Mouse (Mus musculus) hindbrain, embryonic 13.5 days (tissue): ENCODE data around the gene Bmp8b. TPM values are rescaled to one million over a fixed set of nuclear protein-coding genes. Genes with fewer than 3 reads are reported as not detected.
"Not testable (repeated sequence)": the region's sequence is repeated elsewhere in the genome, so short reads cannot be mapped to it uniquely, and the experiment has no call there.

Experiments
- ATAC-seq: fragments of 200-750 bp; cut with Nextera tagmentation; 2 replicates; pipeline ENCODE4 v1.8.0; 2017; ENCODE audit warnings: moderate TSS enrichment; ENCODE audit not compliant: low FRiP score
- H3K27ac ChIP-seq: fragments of 300-500 bp; sonication (generic); 2 replicates; pipeline ENCODE4 v1.5.1; 2015; ENCODE audit warnings: inconsistent platforms, mild to moderate bottlenecking, moderate library complexity
- H3K27me3 ChIP-seq: fragments of 300-500 bp; sonication (generic); 2 replicates; pipeline ENCODE4 v1.6.1; 2015; ENCODE audit warnings: mild to moderate bottlenecking, inconsistent platforms
- H3K36me3 ChIP-seq: fragments of 300-500 bp; sonication (generic); 2 replicates; pipeline ENCODE4 v1.6.1; 2015; ENCODE audit warnings: mild to moderate bottlenecking, inconsistent platforms
- H3K4me1 ChIP-seq: fragments of 300-500 bp; sonication (generic); replicated peaks from 2 replicates; pipeline ENCODE4 v1.6.1; 2015; ENCODE audit warnings: inconsistent platforms
- H3K4me2 ChIP-seq: fragments of 300-500 bp; sonication (generic); 2 replicates; pipeline ENCODE4 v1.6.1; 2015; ENCODE audit warnings: inconsistent platforms, mild to moderate bottlenecking, moderate library complexity
- H3K4me3 ChIP-seq: fragments of 300-500 bp; sonication (generic); 2 replicates; pipeline ENCODE4 v1.5.1; 2015; ENCODE audit warnings: mild to moderate bottlenecking, inconsistent platforms
- H3K9ac ChIP-seq: fragments of 300-500 bp; sonication (generic); 2 replicates; pipeline ENCODE4 v1.6.1; 2015; ENCODE audit warnings: mild to moderate bottlenecking, inconsistent platforms
- H3K9me3 ChIP-seq: fragments of 300-500 bp; sonication (generic); 2 replicates; pipeline ENCODE4 v1.6.1; 2016; ENCODE audit warnings: inconsistent platforms
- WGBS: fragments of 180-500 bp; shearing (Covaris S2); methylation state at CpG from one replicate; pipeline ENCODE4 v1.1.7; 2015; 5-methylcytosine and 5-hydroxymethylcytosine counted together
- polyA plus RNA-seq: library from polyadenylated mRNA; unstranded; fragments of >200 nt; fragmentation: Nextera tagmentation; extraction: Ambion mirVana; gene quantifications from 2 replicates; pipeline ENCODE4 v1.2.1, GENCODE M21; 2015

The Bmp8b gene
- polyA plus RNA-seq, 1 experiment from 2014 or later, result 0.22 TPM

- Histone ChIP-seq H3K4me1 (no peaks in the 10 kb centered on the region), H3K9me3 (no peaks in the 10 kb centered on the region), H3K27ac (no peak overlapping the region), H3K4me2 (no peak overlapping the region), H3K9ac (no peak overlapping the region), H3K27me3 (0 out of 2 replicates have a peak, but pooled peaks cover 2% of the 10 kb centered on the region), H3K4me3 (no peak overlapping the region), H3K36me3 (no peaks in the 10 kb centered on the region)
- ATAC-seq, result no peak
- WGBS, result 82% methylated on average over 2 of the region's 2 CpGs
Measured at GRCm38 (mm10) chr4:123085290-123085689, 19.7 kb upstream of the Bmp8b start.

DNA sequence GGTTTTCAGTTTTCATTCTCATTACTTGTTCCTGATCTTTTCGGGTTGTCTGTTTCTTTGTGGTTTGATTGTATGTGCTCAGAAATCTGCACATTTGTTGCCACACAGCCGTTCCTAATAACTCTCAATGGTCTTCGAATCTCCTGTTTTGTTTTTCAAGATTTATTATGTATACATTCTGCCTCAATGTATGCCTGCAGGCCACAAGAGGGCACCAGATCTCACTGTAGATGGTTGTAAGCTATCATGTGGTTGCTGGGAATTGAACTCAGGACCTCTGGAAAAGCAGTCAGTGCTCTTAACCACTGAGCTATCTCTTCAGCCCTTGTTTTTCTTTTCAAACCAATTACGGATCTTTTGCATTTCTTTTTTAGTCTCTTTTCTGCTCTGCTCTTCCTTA, 18.6 kb upstream of the Bmp8b start:
- WGBS, result 95% methylated on average over 4 of the region's 4 CpGs
- H3K27ac ChIP-seq, result no peak overlapping the region
- H3K36me3 ChIP-seq, result no peaks in the 10 kb centered on the region
- no peak overlapping the region for H3K4me3 ChIP-seq
- no peak overlapping the region for H3K4me2 ChIP-seq
- no peak overlapping the region for H3K9ac ChIP-seq
- ATAC-seq, result no peak
- H3K4me1 ChIP-seq, result no peaks in the 10 kb centered on the region
- H3K27me3 ChIP-seq, result no peaks in the 10 kb centered on the region
- H3K9me3 ChIP-seq, result no peaks in the 10 kb centered on the region

GRCm38 (mm10) chr4:123092621-123093020, 12.3 kb upstream of the Bmp8b start:
- Histone ChIP-seq H3K9me3 (no peaks in the 10 kb centered on the region), H3K27ac (no peak overlapping the region), H3K36me3 (no peaks in the 10 kb centered on the region), H3K4me2 (no peak overlapping the region), H3K4me1 (no peaks in the 10 kb centered on the region), H3K27me3 (no peaks in the 10 kb centered on the region), H3K4me3 (no peak overlapping the region), H3K9ac (no peak overlapping the region)
- no peak for ATAC-seq
- 70% methylated on average over 5 of the region's 5 CpGs for WGBS

DNA sequence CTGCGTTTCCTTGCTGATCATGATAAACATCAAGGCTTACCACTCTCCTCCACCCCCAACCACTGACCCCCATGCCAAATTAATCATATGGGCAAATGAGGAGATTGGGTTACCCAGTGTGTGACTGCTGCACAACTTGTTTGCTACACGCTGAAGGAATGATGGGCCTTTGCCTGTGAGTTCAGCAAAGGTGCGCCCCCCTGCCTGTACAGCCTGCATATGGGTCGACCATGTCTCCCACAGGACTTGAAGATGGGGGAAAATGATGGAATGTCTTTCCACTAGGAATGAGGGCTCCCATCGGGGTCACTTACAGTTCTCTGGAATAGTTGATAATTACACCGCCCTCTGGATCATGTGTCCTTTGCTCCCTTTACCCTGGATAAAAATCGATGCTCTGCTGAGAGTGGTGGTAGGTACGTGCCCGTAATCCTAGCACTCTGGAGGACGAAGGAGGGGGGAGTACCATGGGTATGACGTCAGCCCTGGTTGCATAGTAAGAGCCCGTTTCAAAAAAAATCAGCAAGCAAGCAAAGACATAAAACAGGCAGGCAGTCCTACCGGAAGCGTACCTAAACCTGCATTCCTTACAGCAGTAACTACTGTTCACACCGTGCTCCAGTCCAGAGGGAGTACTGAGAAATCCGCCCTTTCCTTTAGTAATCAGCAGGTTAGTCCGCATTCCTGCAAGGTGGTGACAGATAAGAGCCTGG, 11.7 kb upstream of the Bmp8b start:
- Histone ChIP-seq H3K4me2 (0 out of 2 replicates have a peak overlapping the region, but pooled peaks have one; percentile 6), H3K27ac (no peak overlapping the region), H3K4me1 (no peaks in the 10 kb centered on the region), H3K27me3 (no peaks in the 10 kb centered on the region), H3K9me3 (no peaks in the 10 kb centered on the region), H3K4me3 (no peak overlapping the region), H3K9ac (no peak overlapping the region), H3K36me3 (no peaks in the 10 kb centered on the region)
- 70% methylated on average over 17 of the region's 17 CpGs for WGBS
- ATAC-seq, result no peak; the same call in 1 of the 2 replicates

DNA sequence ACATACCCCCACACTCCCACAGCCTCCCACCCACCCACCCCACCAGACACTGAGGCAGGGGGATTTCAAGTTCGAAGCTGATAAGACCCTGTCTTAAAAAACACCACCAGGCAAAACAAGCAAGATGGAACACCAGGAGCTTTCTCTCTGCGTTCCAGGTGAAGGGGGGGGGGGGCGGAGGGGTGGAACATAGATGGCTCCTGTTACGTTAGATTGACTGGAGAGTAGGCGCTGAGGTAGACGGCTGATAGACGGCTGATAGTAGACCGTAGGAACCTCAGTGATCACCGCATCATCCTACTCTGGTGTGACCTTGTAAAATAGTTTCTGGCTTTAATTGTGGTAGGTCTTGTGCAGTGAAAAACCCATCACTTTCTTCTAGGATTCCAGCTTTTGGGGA, 11.1 kb upstream of the Bmp8b start:
- Histone ChIP-seq H3K4me2 (no peak overlapping the region), H3K36me3 (no peaks in the 10 kb centered on the region), H3K27ac (no peak overlapping the region), H3K27me3 (no peaks in the 10 kb centered on the region), H3K4me1 (no peaks in the 10 kb centered on the region), H3K4me3 (no peak overlapping the region), H3K9ac (no peak overlapping the region), H3K9me3 (no peaks in the 10 kb centered on the region)
- 68% methylated on average over 9 of the region's 9 CpGs for WGBS
- ATAC-seq, result no peak

- 24% methylated on average over 24 of the region's 24 CpGs for WGBS
- no peak overlapping the region for H3K27ac ChIP-seq
- H3K9ac ChIP-seq, result peak overlapping the region; percentile 51
- H3K27me3 ChIP-seq, result peaks cover 52% of the 10 kb centered on the region
- H3K4me1 ChIP-seq, result peaks cover 13% of the 10 kb centered on the region
- H3K4me3 ChIP-seq, result peak overlapping the region; percentile 34
- H3K36me3 ChIP-seq, result no peaks in the 10 kb centered on the region
- peak overlapping the region; percentile 53 for H3K4me2 ChIP-seq
- peak; percentile 41; the same call in 1 of the 2 replicates for ATAC-seq
- H3K9me3 ChIP-seq, result no peaks in the 10 kb centered on the region
Measured at GRCm38 (mm10) chr4:123105451-123105790, 456 bp downstream of the Bmp8b start.

GRCm38 (mm10) chr4:123105929-123106328, 964 bp downstream of the Bmp8b start:
- not testable (repeated sequence) for H3K27ac ChIP-seq

GRCm38 (mm10) chr4:123106864-123107263, 1.9 kb downstream of the Bmp8b start:
- Histone ChIP-seq H3K4me3 (no peak overlapping the region), H3K9me3 (no peaks in the 10 kb centered on the region), H3K9ac (no peak overlapping the region), H3K27ac (no peak overlapping the region), H3K27me3 (peaks cover 52% of the 10 kb centered on the region), H3K4me1 (peaks cover 13% of the 10 kb centered on the region), H3K4me2 (no peak overlapping the region), H3K36me3 (no peaks in the 10 kb centered on the region)
- ATAC-seq, result no peak
- 86% methylated on average over 2 of the region's 2 CpGs for WGBS

More at GRCm38 (mm10) chr4:123105929-123106328, 964 bp downstream of the Bmp8b start:
- not testable (repeated sequence) for H3K4me2 ChIP-seq, ATAC-seq, H3K9ac ChIP-seq, H3K36me3 ChIP-seq, H3K9me3 ChIP-seq, H3K4me3 ChIP-seq
- Histone ChIP-seq H3K4me1 (peaks cover 13% of the 10 kb centered on the region), H3K27me3 (peaks cover 52% of the 10 kb centered on the region)
- 80% methylated on average over 7 of the region's 7 CpGs for WGBS

DNA sequence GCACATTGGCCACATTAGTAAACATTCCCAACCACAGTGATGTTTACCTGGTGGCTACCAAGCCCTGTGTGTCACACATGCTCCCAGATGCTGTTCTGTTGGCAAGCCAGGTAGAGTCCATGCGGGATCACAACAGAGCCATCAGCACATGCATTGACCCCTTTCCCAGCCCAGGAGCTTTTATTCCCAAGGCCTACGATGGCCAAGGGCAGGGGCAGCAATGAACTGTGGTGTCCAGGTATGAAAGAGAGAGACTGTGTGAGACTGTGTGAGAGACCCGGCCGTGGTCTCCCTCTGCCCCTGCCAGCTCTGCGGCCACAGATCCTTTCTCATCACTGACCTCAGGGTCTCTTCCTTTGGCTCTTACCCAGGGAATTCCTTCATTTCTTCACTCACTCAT, 3.1 kb downstream of the Bmp8b start:
- no peak overlapping the region for H3K4me3 ChIP-seq
- 93% methylated on average over 5 of the region's 5 CpGs for WGBS
- no peak overlapping the region for H3K27ac ChIP-seq
- peaks cover 48% of the 10 kb centered on the region for H3K27me3 ChIP-seq
- H3K9me3 ChIP-seq, result no peaks in the 10 kb centered on the region
- no peak for ATAC-seq
- no peaks in the 10 kb centered on the region for H3K36me3 ChIP-seq
- H3K4me1 ChIP-seq, result peaks cover 13% of the 10 kb centered on the region
- no peak overlapping the region for H3K9ac ChIP-seq
- no peak overlapping the region for H3K4me2 ChIP-seq

- Histone ChIP-seq H3K36me3 (no peaks in the 10 kb centered on the region), H3K27ac (no peak overlapping the region), H3K4me2 (no peak overlapping the region), H3K9me3 (no peaks in the 10 kb centered on the region), H3K9ac (no peak overlapping the region), H3K4me1 (peaks cover under 1% of the 10 kb centered on the region), H3K27me3 (peaks cover 30% of the 10 kb centered on the region), H3K4me3 (no peak overlapping the region)
- WGBS, result 94% methylated on average over 4 of the region's 4 CpGs
- no peak for ATAC-seq
Measured at GRCm38 (mm10) chr4:123110751-123111150, 5.8 kb downstream of the Bmp8b start.

GRCm38 (mm10) chr4:123111275-123111983, 6.5 kb downstream of the Bmp8b start:
- not testable (repeated sequence) for H3K27ac ChIP-seq, H3K9me3 ChIP-seq, H3K4me2 ChIP-seq, H3K36me3 ChIP-seq, ATAC-seq, H3K4me3 ChIP-seq, H3K4me1 ChIP-seq, H3K9ac ChIP-seq
- 75% methylated on average over 10 of the region's 10 CpGs for WGBS
- peaks cover 27% of the 10 kb centered on the region for H3K27me3 ChIP-seq

DNA sequence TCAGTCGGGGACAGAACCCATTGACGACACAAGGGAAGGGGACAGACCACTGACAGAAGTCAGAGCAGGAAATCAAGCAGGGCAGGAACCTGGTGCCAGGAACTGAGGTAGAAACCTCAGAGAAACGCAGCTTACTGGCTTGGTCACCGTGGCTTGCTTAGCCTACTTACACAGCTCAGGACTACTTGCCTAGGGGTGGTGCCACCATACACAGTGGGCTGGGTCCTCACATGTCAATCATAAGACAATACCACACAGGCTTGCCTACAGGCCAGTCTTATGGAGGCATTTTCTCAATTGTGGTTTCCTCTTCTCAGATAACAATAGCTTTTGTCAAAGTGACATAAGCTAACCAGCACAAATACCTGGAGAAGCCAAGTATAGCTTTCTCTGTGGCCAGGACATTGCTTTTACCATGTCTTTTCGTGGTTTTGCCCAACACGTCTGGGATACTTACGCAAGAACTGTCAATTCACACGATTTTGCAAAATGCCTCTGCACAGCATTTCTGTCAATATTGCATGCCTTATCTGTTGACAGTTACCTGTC, 7.3 kb downstream of the Bmp8b start:
- no peak overlapping the region for H3K27ac ChIP-seq
- no peak overlapping the region for H3K4me2 ChIP-seq
- WGBS, result 77% methylated on average over 8 of the region's 8 CpGs
- no peak overlapping the region for H3K9ac ChIP-seq
- H3K9me3 ChIP-seq, result no peaks in the 10 kb centered on the region
- no peaks in the 10 kb centered on the region for H3K36me3 ChIP-seq
- H3K4me1 ChIP-seq, result peaks cover 5% of the 10 kb centered on the region
- H3K27me3 ChIP-seq, result peaks cover 24% of the 10 kb centered on the region
- H3K4me3 ChIP-seq, result no peak overlapping the region
- no peak for ATAC-seq
